Mouse (Mus musculus) R1 (cell line): Measurements from ENCODE around the gene Tgm6.

Experiments used
- DNase-seq: peaks from one replicate; pipeline ENCODE4 v3.0.0-alpha.2; 2018; ENCODE audit warnings: low read depth, low spot score

The Tgm6 gene

GRCm38 (mm10) chr2:130178706-130179506 lies 66.7 kb downstream of the Tgm6 start, which contains the start of gene Snrpb:
Snrpb (minus strand) TSS chr2:130179403.
- DNase-seq = peak; percentile 93

DNA sequence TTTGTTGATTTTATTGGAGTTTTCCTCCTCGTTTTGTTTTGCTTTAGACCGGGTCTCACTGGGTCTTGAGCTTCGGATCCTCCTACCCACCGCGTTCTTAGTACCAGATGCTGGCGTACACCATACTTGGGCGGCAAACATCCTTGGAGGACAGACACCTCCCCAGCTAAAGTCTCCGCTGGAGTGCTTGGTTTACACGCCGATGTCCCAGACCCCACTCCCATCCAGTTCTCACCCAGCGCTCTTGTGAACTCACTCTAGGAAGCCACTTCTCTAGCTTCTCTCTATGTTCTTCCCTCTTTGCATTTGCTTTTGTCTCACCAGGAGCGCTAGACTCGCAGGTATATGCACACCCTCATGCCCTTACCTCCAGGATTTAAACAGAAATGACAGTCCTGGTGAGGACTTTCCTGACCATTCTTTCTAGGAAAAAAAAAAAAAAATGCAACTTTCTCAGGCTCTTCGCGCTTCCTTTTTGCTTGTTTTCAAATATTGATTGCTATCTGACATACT lies 67.3 kb downstream of the Tgm6 start:
- DNase-seq = no peak

DNA sequence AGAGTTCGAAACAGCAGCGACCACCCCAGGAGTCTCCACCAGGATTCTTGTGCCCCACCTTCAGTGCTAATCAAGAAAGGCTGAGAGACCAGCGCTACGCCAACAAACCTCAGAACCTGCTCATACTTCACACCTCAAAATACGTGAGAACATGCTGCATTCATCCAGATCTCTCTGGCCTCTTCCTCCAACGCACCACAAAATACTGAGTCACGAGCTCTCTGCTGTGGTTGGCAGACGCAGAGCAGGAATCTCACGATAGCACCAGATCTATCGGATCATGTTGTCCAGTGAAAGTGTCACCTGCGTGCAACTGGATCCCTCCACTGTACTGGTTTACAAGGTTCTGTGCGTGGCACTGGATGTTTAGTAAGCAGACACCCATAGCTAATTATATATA lies 76.2 kb downstream of the Tgm6 start:
- DNase-seq = no peak

GRCm38 (mm10) chr2:130194894-130195293 lies 82.7 kb downstream of the Tgm6 start, which contains the start of gene Tmc2:
Tmc2 (plus strand) TSS chr2:130195194.
- no peak for DNase-seq

DNA sequence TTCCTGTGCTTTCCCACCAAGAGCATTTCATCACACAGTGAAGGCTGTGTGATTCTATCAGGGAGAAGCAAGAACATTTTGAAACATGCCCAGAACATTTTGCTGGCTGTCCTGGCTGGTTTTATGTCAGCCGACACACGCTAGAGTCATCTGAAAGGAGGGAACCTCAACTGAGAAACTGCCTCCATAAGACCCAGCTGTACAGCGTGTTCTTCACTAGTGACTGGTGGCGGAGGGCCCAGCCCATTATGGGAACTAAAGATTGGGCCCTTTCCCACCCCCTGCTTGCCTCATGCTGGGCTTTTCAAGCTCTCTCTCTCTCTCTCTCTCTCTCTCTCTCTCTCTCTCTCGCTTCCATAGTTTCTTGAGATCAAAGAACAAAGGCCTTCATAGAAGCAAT lies 88.7 kb downstream of the Tgm6 start:
- DNase-seq = no peak
